Mouse (Mus musculus) forebrain, embryonic 15.5 days (tissue): ENCODE results near the gene Gm43517. TPM values are rescaled to one million over a fixed set of nuclear protein-coding genes. Genes with fewer than 3 reads are reported as not detected.

Experiments
- ATAC-seq: fragments of 200-750 bp; cut with Nextera tagmentation; replicated peaks from 2 replicates; pipeline ENCODE4 v1.8.0; 2017; ENCODE audit warnings: mild to moderate bottlenecking, moderate TSS enrichment, moderate library complexity
- H3K27ac ChIP-seq: fragments of 300-500 bp; sonication (generic); replicated peaks from 2 replicates; pipeline ENCODE4 v1.5.1; 2015; ENCODE audit warnings: mild to moderate bottlenecking, inconsistent platforms
- H3K27me3 ChIP-seq: fragments of 300-500 bp; sonication (generic); 2 replicates; pipeline ENCODE4 v1.6.1; 2015; ENCODE audit warnings: inconsistent platforms
- H3K36me3 ChIP-seq: fragments of 300-500 bp; sonication (generic); 2 replicates; pipeline ENCODE4 v1.6.1; 2015; ENCODE audit warnings: mild to moderate bottlenecking, inconsistent platforms
- H3K4me1 ChIP-seq: fragments of 300-500 bp; sonication (generic); 2 replicates; pipeline ENCODE4 v1.6.1; 2015; ENCODE audit warnings: inconsistent platforms
- H3K4me2 ChIP-seq: fragments of 300-500 bp; sonication (generic); replicated peaks from 2 replicates; pipeline ENCODE4 v1.6.1; 2015; ENCODE audit warnings: mild to moderate bottlenecking, inconsistent platforms
- H3K4me3 ChIP-seq: fragments of 300-500 bp; sonication (generic); 2 replicates; pipeline ENCODE4 v1.5.1; 2015; ENCODE audit warnings: mild to moderate bottlenecking, inconsistent platforms
- H3K9ac ChIP-seq: fragments of 300-500 bp; sonication (generic); replicated peaks from 2 replicates; pipeline ENCODE4 v1.6.1; 2015; ENCODE audit warnings: mild to moderate bottlenecking, inconsistent platforms
- H3K9me3 ChIP-seq: fragments of 300-500 bp; sonication (generic); 2 replicates; pipeline ENCODE4 v1.6.1; 2016; ENCODE audit warnings: inconsistent platforms
- WGBS: fragments of 180-500 bp; shearing (Covaris S2); methylation state at CpG from one replicate; pipeline ENCODE4 v1.1.7; 2015; ENCODE audit warnings: mixed read lengths; 5-methylcytosine and 5-hydroxymethylcytosine counted together
- polyA plus RNA-seq: library from polyadenylated mRNA; unstranded; fragments of >200 nt; fragmentation: Nextera tagmentation; extraction: Ambion mirVana; gene quantifications from 2 replicates; pipeline ENCODE4 v1.2.1, GENCODE M21; 2015

The Gm43517 gene
- polyA plus RNA-seq, 1 experiment from 2014 or later = 2.8 TPM

DNA sequence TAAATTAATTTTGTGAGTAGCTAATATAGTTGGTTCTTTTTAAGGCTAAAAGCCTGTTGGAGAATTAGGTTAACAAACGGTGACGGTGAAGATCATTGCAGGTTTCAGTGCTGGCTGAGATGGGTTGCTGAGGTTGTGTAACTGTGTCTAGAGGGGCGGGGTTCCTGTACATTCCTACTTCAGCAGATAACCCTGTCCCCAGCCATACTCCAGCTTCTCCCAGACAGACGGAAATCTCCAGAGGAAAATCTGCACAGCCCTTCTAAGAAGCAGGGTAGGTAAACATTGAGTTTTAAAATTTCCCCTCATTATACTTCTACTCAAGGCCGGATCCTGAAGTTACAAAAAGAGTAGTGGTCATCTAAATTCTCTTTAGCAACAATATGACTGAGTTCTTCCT, 4.7 kb downstream of the Gm43517 start:
- Histone ChIP-seq H3K4me3 (peak overlapping the region; percentile 46), H3K9ac (peak overlapping the region; percentile 73), H3K27me3 (no peaks in the 10 kb centered on the region), H3K36me3 (0 out of 2 replicates have a peak, but pooled peaks cover 3% of the 10 kb centered on the region), H3K9me3 (no peaks in the 10 kb centered on the region), H3K4me2 (peak overlapping the region; percentile 45), H3K27ac (peak overlapping the region; percentile 96), H3K4me1 (no peaks in the 10 kb centered on the region)
- no peak for ATAC-seq
- under 1% methylated on average over 5 of the region's 5 CpGs for WGBS

DNA sequence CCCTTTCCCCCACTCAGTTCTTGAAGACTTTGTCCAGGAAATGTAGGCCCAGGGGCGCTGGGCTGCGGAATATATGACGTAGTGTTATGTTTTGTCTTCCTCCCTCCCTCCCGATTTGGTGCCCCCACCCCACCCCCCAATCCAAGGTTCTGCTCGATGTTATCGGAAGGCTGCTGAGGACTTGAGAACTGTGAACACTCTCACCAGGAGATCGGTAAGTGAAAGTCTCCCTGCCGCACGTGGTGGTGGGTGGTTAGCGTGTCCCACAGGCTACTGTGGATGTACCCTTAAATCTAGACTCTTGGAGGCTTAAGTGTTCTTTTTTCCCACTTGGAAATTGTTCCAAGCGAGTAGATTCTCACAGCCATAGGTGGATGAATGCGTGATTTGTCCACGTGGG, 5.3 kb downstream of the Gm43517 start:
- peak overlapping the region; percentile 96 for H3K27ac ChIP-seq
- peak overlapping the region; percentile 45 for H3K4me2 ChIP-seq
- H3K9ac ChIP-seq = peak overlapping the region; percentile 73

DNA sequence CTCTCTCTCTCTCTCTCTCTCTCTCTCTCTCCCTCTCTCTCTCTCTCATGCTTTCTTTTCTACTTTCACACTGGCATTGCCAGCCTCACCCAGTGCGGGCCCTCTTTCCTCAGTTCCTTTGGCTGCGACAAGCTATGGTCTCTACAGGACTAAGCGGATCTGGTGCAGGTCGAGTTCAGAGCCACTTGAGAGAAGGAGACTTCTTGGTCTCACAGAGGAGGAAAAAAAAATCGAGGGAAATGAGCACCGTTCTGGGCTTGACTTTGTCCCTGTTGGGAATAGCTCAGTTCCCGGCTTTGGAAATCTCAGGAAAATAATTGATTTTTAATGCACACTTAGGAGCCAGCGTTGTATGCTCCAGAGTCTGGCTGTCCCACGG, 5.9 kb downstream of the Gm43517 start:
- no peaks in the 10 kb centered on the region for H3K9me3 ChIP-seq
- H3K4me2 ChIP-seq = peak overlapping the region; percentile 45
- 0% methylated on average over 9 of the region's 9 CpGs for WGBS
- H3K9ac ChIP-seq = peak overlapping the region; percentile 73
- peak; percentile 46 for ATAC-seq
- H3K27me3 ChIP-seq = no peaks in the 10 kb centered on the region
- peak overlapping the region; percentile 96 for H3K27ac ChIP-seq
- H3K4me3 ChIP-seq = peak overlapping the region; percentile 46
- H3K4me1 ChIP-seq = 0 out of 2 replicates have a peak, but pooled peaks cover under 1% of the 10 kb centered on the region
- no peaks in the 10 kb centered on the region for H3K36me3 ChIP-seq

More for the DNA sequence above, 5.3 kb downstream of the Gm43517 start:
- Histone ChIP-seq H3K36me3 (0 out of 2 replicates have a peak, but pooled peaks cover 3% of the 10 kb centered on the region), H3K4me1 (no peaks in the 10 kb centered on the region), H3K27me3 (no peaks in the 10 kb centered on the region), H3K9me3 (no peaks in the 10 kb centered on the region), H3K4me3 (peak overlapping the region; percentile 46)
- under 1% methylated on average over 13 of the region's 13 CpGs for WGBS
- ATAC-seq = peak; percentile 14

DNA sequence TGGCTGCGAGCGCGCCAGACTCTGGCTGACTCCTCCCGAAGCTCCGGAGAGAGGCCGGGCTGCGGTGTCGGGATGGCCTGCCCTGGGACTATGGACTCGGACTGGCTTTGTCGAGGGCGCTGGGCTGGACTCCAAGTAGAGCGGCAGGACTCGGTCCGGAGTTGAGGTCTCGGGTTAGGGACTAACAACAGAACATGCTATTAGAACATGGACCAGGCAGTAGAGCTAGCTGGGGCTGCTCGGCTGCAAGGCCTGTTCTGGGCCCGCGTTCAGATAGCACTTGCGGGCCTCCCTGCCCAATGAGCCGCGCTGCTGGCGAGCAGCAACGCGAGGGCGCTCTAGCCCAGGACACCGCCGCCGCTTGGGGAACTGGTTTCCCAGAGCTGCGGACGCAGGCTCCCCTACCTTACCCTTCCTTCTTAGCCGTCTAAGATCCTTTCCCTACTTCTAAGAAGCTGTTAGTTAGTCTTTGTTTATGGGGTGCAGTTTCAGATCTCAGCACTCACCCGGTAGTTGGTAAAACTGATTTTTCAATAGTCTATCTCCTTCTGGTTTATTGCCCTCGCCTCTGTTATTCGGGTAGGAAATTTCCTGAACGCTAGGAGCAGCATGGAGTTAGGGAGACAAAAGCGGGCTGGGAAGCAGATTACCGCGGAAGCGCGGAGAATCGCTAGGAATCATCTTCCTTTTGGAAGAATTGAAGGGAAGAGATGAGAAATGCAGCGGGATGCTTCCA, 6.5 kb downstream of the Gm43517 start:
- WGBS = under 1% methylated on average over 42 of the region's 42 CpGs
- no peaks in the 10 kb centered on the region for H3K27me3 ChIP-seq
- H3K4me2 ChIP-seq = peak overlapping the region; percentile 45
- H3K9me3 ChIP-seq = no peaks in the 10 kb centered on the region
- no peaks in the 10 kb centered on the region for H3K36me3 ChIP-seq
- peak; percentile 75 for ATAC-seq
- H3K27ac ChIP-seq = peak overlapping the region; percentile 96
- H3K4me1 ChIP-seq = peaks cover 2% of the 10 kb centered on the region; the same call in 1 of the 2 replicates
- H3K9ac ChIP-seq = peak overlapping the region; percentile 73
- H3K4me3 ChIP-seq = peak overlapping the region; percentile 46

DNA sequence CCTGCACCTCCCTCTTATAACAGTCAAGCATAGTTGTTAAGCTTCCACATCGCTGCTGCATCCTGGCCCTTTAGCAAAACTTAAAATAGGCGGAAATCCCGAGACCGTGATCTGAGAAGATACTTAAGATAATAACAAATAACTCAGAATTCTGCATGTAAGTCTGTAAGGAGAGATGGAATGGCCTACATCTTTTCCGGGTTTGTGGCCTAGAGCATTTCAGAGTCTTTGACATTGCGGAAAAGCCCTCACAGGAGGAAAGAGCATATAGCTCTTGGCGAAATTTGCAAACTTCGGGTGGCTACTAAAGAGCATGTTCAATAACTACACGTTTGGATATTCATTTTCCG, 7.0 kb downstream of the Gm43517 start:
- peak overlapping the region; percentile 46 for H3K4me3 ChIP-seq
- peaks cover 7% of the 10 kb centered on the region; the same call in 1 of the 2 replicates for H3K4me1 ChIP-seq
- peak overlapping the region; percentile 96 for H3K27ac ChIP-seq
- WGBS = under 1% methylated on average over 10 of the region's 10 CpGs
- H3K9me3 ChIP-seq = no peaks in the 10 kb centered on the region
- no peaks in the 10 kb centered on the region for H3K27me3 ChIP-seq
- H3K36me3 ChIP-seq = no peaks in the 10 kb centered on the region
- H3K4me2 ChIP-seq = peak overlapping the region; percentile 45
- peak overlapping the region; percentile 73 for H3K9ac ChIP-seq
- no peak for ATAC-seq

DNA sequence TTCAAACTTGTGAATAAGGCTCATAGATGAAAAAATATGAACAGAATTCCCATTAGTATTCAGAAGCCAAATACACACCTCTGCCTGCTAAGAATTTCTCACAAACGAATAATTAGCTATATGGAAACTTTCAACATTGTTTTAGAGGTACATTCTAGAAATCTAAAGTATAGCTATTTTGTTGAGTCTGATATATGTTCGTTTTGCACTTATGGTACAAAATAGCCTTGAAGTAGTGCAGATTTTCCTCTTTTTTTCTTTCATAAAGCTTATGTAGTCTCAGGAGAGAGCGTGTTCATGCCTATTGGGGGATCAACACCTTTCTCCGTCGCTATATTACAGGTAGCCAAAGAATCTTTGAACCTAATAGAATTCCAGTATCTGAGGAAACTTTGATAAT, 7.9 kb downstream of the Gm43517 start:
- Histone ChIP-seq H3K36me3 (no peaks in the 10 kb centered on the region), H3K27me3 (no peaks in the 10 kb centered on the region), H3K4me1 (peaks cover 14% of the 10 kb centered on the region), H3K9me3 (no peaks in the 10 kb centered on the region), H3K27ac (peak overlapping the region; percentile 96), H3K4me2 (peak overlapping the region; percentile 45), H3K4me3 (peak overlapping the region; percentile 46), H3K9ac (peak overlapping the region; percentile 73)
- under 1% methylated on average over 5 of the region's 5 CpGs for WGBS
- no peak for ATAC-seq

DNA sequence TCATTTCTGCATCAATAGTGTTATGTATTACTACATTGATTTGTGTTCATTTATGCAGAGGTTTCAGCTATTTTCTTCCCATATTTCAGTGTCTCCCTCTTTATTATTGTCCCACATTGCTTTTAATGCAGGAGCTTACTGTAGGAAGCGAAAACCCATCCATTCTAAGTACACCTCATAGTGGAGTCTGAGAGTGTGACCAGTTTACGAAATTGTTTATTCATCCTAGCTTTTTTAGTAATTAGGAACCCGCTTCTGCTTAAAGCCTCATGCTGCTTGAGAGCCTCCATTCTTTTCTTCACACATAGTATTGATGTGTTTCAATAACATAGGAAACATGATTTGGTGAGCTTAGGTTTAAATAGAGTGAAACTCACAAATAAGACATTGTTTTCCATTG, 8.7 kb downstream of the Gm43517 start:
- H3K4me2 ChIP-seq = peak overlapping the region; percentile 63
- peak overlapping the region; percentile 40 for H3K4me3 ChIP-seq
- H3K9me3 ChIP-seq = no peaks in the 10 kb centered on the region
- peak overlapping the region; percentile 73 for H3K9ac ChIP-seq
- H3K4me1 ChIP-seq = peaks cover 20% of the 10 kb centered on the region
- 4% methylated on average over 3 of the region's 3 CpGs for WGBS
- no peaks in the 10 kb centered on the region for H3K27me3 ChIP-seq
- no peak for ATAC-seq
- no peaks in the 10 kb centered on the region for H3K36me3 ChIP-seq
- peak overlapping the region; percentile 93 for H3K27ac ChIP-seq

DNA sequence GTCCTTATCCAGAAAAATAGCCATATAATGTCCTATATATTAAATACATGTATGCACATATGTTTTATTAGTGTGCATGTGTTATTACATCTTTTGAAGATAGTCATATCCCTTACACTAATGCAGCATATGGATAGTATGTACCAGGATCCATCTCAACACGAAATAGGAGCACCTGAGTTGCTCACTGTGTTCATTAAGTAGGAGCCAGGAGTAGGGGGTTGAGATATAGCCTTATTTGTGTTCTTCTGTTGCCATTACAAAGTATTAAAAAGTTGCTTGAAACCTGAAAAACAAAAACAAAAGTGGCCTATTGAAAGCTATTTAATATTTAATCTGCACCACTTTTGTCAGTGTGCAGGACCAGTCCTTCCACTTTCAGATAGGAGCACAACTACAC, 9.2 kb downstream of the Gm43517 start:
- peak overlapping the region; percentile 93 for H3K27ac ChIP-seq
- H3K4me2 ChIP-seq = peak overlapping the region; percentile 63
- H3K9me3 ChIP-seq = no peaks in the 10 kb centered on the region
- no peaks in the 10 kb centered on the region for H3K36me3 ChIP-seq
- no peak for ATAC-seq
- peak overlapping the region; percentile 73 for H3K9ac ChIP-seq
- H3K4me1 ChIP-seq = peaks cover 22% of the 10 kb centered on the region
- peak overlapping the region; percentile 40 for H3K4me3 ChIP-seq
- WGBS = 1% methylated on average over 1 of the region's 1 CpGs
- no peaks in the 10 kb centered on the region for H3K27me3 ChIP-seq

DNA sequence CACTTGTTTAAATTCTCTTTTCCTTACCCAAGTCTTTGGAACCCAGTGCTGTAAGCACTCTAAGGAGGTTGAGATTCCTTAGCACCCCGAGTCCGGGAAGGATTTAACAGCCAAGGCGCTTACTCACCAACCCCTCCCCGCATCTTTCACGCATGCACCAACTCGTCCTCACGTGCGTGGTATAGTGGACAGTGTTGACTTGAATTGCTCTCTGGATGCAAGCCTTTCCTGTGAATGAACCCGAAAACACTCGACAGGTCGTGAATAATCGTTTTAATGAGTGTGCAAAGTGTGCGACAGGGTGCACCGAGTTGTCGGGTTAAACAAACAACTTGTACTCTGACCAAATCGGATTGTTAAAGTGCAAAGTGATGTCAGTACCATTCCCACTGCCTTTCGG, 9.9 kb downstream of the Gm43517 start:
- Histone ChIP-seq H3K9me3 (no peaks in the 10 kb centered on the region), H3K36me3 (no peaks in the 10 kb centered on the region), H3K4me3 (peak overlapping the region; percentile 40), H3K27me3 (no peaks in the 10 kb centered on the region), H3K27ac (peak overlapping the region; percentile 93), H3K4me2 (peak overlapping the region; percentile 63), H3K9ac (peak overlapping the region; percentile 73), H3K4me1 (peaks cover 23% of the 10 kb centered on the region)
- 2% methylated on average over 17 of the region's 17 CpGs for WGBS
- ATAC-seq = peak; percentile 61

DNA sequence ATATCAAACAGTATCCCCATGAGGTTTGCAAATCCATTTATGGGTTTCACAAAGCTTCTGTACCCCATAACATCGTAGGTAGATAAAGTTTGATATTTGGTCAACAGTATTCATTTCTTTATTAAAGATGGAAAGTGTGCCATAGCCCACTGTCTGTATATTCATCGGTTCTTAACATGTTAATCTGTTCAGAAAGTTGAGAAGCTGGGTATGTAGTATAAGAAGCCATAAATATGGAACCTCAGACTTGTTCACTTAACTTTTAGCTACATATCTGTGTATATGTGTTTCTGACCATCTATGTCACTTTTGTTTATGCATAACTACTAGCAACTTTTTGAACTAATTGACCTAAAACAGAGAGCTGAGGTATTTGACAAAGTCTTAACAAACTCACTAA, 11.0 kb downstream of the Gm43517 start:
- WGBS = 5% methylated on average over 2 of the region's 2 CpGs
- Histone ChIP-seq H3K27me3 (no peaks in the 10 kb centered on the region), H3K27ac (peak overlapping the region; percentile 79)

DNA sequence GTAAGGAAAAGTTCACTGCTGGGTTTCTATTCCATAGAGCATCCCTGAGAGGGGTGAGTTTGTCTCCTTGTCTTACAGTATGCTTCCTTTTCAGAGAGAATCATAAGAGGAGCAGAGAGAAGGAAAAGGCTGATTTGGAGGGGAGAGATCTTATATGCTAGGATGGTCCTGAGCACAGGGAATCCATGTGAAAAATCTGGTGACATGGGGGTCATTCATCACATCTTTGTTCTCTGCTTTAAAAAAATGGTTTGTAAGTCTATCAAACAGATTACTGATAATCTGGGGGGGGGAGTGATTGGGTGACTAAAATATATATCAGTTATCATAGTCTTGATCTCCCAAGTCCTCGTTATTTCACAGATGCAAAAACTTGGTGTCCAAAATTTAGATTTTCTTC, 11.8 kb downstream of the Gm43517 start:
- 21% methylated on average over 1 of the region's 1 CpGs for WGBS
- H3K9me3 ChIP-seq = no peaks in the 10 kb centered on the region

More for the DNA sequence above, 11.0 kb downstream of the Gm43517 start:
- ATAC-seq = no peak
- peak overlapping the region; percentile 25 for H3K4me3 ChIP-seq
- H3K9me3 ChIP-seq = no peaks in the 10 kb centered on the region
- H3K36me3 ChIP-seq = no peaks in the 10 kb centered on the region
- peak overlapping the region; percentile 42 for H3K4me2 ChIP-seq
- peak overlapping the region; percentile 35 for H3K9ac ChIP-seq
- peaks cover 29% of the 10 kb centered on the region for H3K4me1 ChIP-seq

DNA sequence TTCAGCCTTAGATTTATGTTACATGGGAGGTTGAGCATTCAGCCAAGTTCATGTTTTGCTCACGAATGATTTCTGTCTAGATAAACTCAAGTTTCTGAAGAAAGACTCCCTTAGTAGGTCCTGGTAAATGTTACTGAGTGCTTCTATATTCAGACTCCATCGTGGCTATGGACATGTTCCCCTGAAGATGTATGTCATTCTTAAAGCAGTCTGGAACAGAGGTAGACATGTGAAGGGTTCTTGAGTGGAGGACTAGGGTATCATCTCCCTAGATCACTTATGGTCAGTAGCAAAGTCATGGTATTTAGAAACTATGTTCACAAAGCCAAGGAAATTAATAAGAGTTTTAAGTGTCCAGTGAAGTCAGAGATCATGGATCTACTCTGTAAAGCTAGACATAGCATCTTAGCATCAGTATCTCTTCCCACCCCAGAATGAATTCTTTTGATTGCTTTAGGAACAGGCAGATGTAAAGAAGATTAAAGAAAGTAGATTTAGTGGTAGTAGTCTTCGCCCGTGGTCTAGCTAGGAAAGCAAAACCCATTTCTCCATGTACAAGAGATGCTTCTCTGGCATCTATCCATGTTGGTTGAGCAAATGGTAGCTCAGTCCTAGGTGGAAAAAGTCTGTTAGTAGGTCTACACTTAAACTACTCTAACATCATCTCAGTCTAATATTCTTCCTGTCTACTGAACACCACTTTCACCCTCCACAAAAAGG, 12.6 kb downstream of the Gm43517 start:
- Histone ChIP-seq H3K4me1 (peaks cover 31% of the 10 kb centered on the region), H3K27me3 (no peaks in the 10 kb centered on the region), H3K36me3 (no peaks in the 10 kb centered on the region), H3K9me3 (no peaks in the 10 kb centered on the region), H3K9ac (peak overlapping the region; percentile 39), H3K27ac (peak overlapping the region; percentile 92), H3K4me3 (peak overlapping the region; percentile 11; the same call in 1 of the 2 replicates), H3K4me2 (peak overlapping the region; percentile 39)
- 10% methylated on average over 4 of the region's 4 CpGs for WGBS
- no peak for ATAC-seq

More for the DNA sequence above, 11.8 kb downstream of the Gm43517 start:
- Histone ChIP-seq H3K27ac (peak overlapping the region; percentile 86), H3K4me1 (peaks cover 29% of the 10 kb centered on the region), H3K4me2 (peak overlapping the region; percentile 38), H3K4me3 (peak overlapping the region; percentile 25), H3K36me3 (no peaks in the 10 kb centered on the region), H3K27me3 (no peaks in the 10 kb centered on the region), H3K9ac (peak overlapping the region; percentile 57)
- ATAC-seq = no peak
